Mouse (Mus musculus) bone marrow, adult 2 months (tissue): ENCODE measurements around the gene Coro1c. TPM values are rescaled to one million over a fixed set of nuclear protein-coding genes. Genes with fewer than 3 reads are reported as not detected.

Experiments
- H3K27ac ChIP-seq: fragments of 200-500 bp; 2 replicates; pipeline ENCODE4 v1.5.1; 2012; ENCODE audit warnings: low read depth, mild to moderate bottlenecking, control low read depth, inconsistent platforms, low read length; ENCODE audit not compliant: control insufficient read depth, poor library complexity, insufficient read depth
- H3K4me1 ChIP-seq: fragments of 200-500 bp; 2 replicates; pipeline ENCODE4 v1.6.1; 2011; ENCODE audit warnings: low read length; ENCODE audit not compliant: control insufficient read depth, insufficient read depth
- H3K4me3 ChIP-seq: fragments of 200-500 bp; replicated peaks from 2 replicates; pipeline ENCODE3; 2011; ENCODE audit warnings: mild to moderate bottlenecking, low read depth, low read length, control low read depth; ENCODE audit not compliant: control insufficient read depth
- CTCF ChIP-seq: fragments of 200-500 bp; IDR thresholded peaks from 2 replicates; pipeline ENCODE4 v1.5.1; 2011; ENCODE audit warnings: low read length, control low read depth; ENCODE audit not compliant: control insufficient read depth, insufficient read depth
- POLR2A ChIP-seq: fragments of 200-500 bp; IDR thresholded peaks from 2 replicates; pipeline ENCODE4 v1.6.1; 2011; ENCODE audit warnings: low read depth, mild to moderate bottlenecking, control low read depth, low read length, borderline replicate concordance; ENCODE audit not compliant: control insufficient read depth
- WGBS: fragments of 180-500 bp; shearing (Covaris S2); methylation state at CpG from one replicate; pipeline ENCODE4 v1.1.7; 2018; 5-methylcytosine and 5-hydroxymethylcytosine counted together
- polyA plus RNA-seq: library from polyadenylated mRNA; stranded (reverse); fragments of >200 nt; gene quantifications from 2 replicates; pipeline ENCODE4 v1.2.4, GENCODE M21; 2011; ENCODE audit warnings: low replicate concordance; ENCODE audit not compliant: missing spikeins, insufficient read depth, insufficient read length

Gene Coro1c
- polyA plus RNA-seq, 1 experiment = 52.7 TPM

- H3K4me3 ChIP-seq = no peak overlapping the region
- no peak overlapping the region for H3K27ac ChIP-seq
- WGBS = 85% methylated on average over 4 of the region's 4 CpGs
- peaks cover 10% of the 10 kb centered on the region for H3K4me1 ChIP-seq
- TF ChIP-seq POLR2A (no peak), CTCF (no peak)
These were observed 32.9 kb downstream of the Coro1c start for GRCm38 (mm10) chr5:113875625-113876024.

GRCm38 (mm10) chr5:113874063-113875024 is 34.2 kb downstream of the Coro1c start:
- WGBS = 84% methylated on average over 19 of the region's 19 CpGs
- Histone ChIP-seq H3K27ac (no peak overlapping the region), H3K4me3 (no peak overlapping the region), H3K4me1 (peaks cover 12% of the 10 kb centered on the region)
- TF ChIP-seq CTCF (no peak), POLR2A (no peak)

- TF ChIP-seq POLR2A (no peak), CTCF (no peak)
- peak overlapping the region; percentile 1 for H3K4me3 ChIP-seq
- H3K4me1 ChIP-seq = peaks cover 16% of the 10 kb centered on the region
- 70% methylated on average over 13 of the region's 15 CpGs for WGBS
- peak overlapping the region; percentile 86 for H3K27ac ChIP-seq
These were observed 35.3 kb downstream of the Coro1c start for GRCm38 (mm10) chr5:113872936-113873912.

GRCm38 (mm10) chr5:113871903-113872548 is 36.5 kb downstream of the Coro1c start:
- H3K4me1 ChIP-seq = peaks cover 16% of the 10 kb centered on the region
- TF ChIP-seq POLR2A (no peak), CTCF (no peak)
- H3K4me3 ChIP-seq = no peak overlapping the region
- peak overlapping the region; percentile 86 for H3K27ac ChIP-seq
- WGBS = 53% methylated on average over 7 of the region's 7 CpGs

- WGBS = 42% methylated on average over 21 of the region's 21 CpGs
- H3K4me1 ChIP-seq = peaks cover 16% of the 10 kb centered on the region
- TF ChIP-seq POLR2A = no peak
- TF ChIP-seq CTCF = no peak
- H3K4me3 ChIP-seq = no peak overlapping the region
- H3K27ac ChIP-seq = no peak overlapping the region; the same call in 1 of the 2 replicates
These were observed 38.0 kb downstream of the Coro1c start for GRCm38 (mm10) chr5:113870393-113871040.

- H3K27ac ChIP-seq = no peak overlapping the region
- no peak overlapping the region for H3K4me3 ChIP-seq
- 7% methylated on average over 11 of the region's 11 CpGs for WGBS
- no peak for TF ChIP-seq POLR2A
- TF ChIP-seq CTCF = no peak
- H3K4me1 ChIP-seq = peaks cover 18% of the 10 kb centered on the region
These were observed 39.4 kb downstream of the Coro1c start for GRCm38 (mm10) chr5:113869132-113869531.

GRCm38 (mm10) chr5:113864992-113865391 is 43.6 kb downstream of the Coro1c start:
- peaks cover 5% of the 10 kb centered on the region; the same call in 1 of the 2 replicates for H3K4me1 ChIP-seq
- WGBS = 78% methylated on average over 6 of the region's 6 CpGs
- no peak for TF ChIP-seq CTCF
- no peak for TF ChIP-seq POLR2A

More at GRCm38 (mm10) chr5:113864992-113865391, 43.6 kb downstream of the Coro1c start:
- no peak overlapping the region for H3K27ac ChIP-seq
- no peak overlapping the region for H3K4me3 ChIP-seq
